Mouse (Mus musculus) embryo, embryonic 10.5 days (tissue): ENCODE measurements around the gene Vangl2.

Source experiments
- DNase-seq: peaks from one replicate; pipeline ENCODE4 v3.0.0-alpha.2; 2015; ENCODE audit warnings: low spot score

Gene Vangl2

DNA sequence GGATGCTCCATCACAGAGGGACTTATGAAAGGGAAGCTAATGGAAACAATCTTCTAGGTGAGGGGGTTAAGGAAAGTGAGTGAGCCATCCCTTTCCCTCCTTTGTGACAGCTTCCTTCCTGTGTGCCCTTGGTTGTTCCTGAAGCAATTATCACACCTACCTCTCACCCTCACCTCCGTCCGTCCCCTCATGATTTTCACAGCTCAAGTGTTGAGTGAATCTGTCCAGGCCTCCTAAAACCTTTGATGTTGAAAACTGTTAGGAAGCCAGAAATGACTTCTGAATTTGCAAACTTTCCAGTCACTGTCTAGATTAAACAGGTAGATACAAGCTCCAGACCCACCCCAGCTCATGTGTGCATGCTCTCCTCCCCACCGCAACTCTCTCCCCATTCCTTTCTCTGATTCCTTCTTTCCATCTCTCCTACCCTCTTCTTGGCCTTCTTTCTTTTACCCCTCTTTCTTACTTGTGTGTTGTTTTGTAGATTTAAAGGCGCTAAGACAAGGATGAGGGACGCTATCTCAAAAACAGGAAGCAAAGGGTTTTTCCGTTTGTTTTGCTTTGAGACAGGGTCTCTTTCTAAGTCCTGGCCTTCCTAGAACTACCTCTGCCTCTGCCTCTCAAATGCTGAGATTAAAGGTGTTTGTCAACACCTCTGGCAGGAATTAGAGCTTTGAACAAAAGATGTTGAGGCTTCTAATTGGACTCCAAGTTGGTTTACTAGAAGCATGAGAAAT lies 62.0 kb downstream of the Vangl2 start:
- no peak for DNase-seq

DNA sequence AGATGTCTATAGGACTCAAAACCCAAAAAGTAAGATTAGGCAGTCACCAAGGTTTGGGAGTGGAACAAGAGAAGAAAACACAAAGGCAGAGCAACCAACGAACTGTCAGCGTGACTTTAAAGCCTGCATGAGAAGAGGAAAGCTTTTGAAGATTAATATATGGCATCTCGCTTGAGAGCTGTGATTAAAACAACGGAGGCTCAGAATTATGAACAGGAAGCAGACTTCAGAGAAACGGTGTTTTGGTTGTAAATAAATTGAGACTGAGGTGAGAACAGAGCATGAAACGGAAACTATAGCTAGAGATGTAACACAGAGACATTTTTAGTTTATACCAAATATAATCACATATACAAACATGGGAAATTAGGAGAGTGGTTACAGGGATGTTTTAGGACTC lies 64.6 kb downstream of the Vangl2 start:
- no peak for DNase-seq

- DNase-seq: no peak
Measured at GRCm38 (mm10) chr1:171961704-171962103, 66.5 kb downstream of the Vangl2 start.

GRCm38 (mm10) chr1:171960726-171961125 lies 67.5 kb downstream of the Vangl2 start:
- DNase-seq: no peak

DNA sequence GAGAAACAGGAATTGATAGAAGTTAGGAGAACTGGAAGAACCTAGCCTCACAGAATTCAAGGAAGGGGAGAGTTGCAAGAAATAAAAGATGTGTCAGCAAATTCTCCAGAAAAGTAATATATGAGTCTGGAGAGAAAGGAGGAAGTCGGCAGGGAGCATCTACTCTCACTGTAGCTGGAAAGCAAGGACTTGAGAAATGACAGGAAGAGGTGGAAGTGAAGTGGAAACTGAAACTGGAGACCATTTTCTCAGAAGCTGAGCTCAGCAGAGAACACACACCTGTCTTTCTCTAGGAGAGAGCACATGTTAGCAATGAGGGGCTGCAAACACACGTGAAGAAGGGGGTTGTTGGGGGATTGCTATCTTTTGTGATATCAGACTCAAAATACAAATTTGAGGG lies 70.8 kb downstream of the Vangl2 start:
- DNase-seq: no peak

GRCm38 (mm10) chr1:171955071-171955470 lies 73.2 kb downstream of the Vangl2 start:
- no peak for DNase-seq
